8 mouse cellular contexts compared by ENCODE assay signal in genomic region chr13:56003724-56004393, GRCm38 (mm10).
DNase-seq lines count a peak whose midpoint lies in the region; ATAC-seq and TF ChIP-seq lines count a peak whose summit lies in the region.

No protein-coding gene starts in this region.

- no peak overlapping the region for H3K4me3 ChIP-seq in lung, embryonic 16.5 days (ENCODE audit: low read length)
- no peak overlapping the region for H3K4me3 ChIP-seq in midbrain, embryonic 11.5 days (ENCODE audit: low read depth, low read length)

- ATAC-seq in lung, embryonic 16.5 days (ENCODE audit: low read depth): peak; percentile 87
- no peak for ATAC-seq in midbrain, embryonic 11.5 days (ENCODE audit: low FRiP score)

- peaks cover 3% of the 10 kb centered on the region; the same call in 1 of the 2 replicates for H3K4me1 ChIP-seq in lung, embryonic 16.5 days (replicated peaks; ENCODE audit: control insufficient read depth, insufficient read depth, low read length)
- no peaks in the 10 kb centered on the region for H3K4me1 ChIP-seq in midbrain, embryonic 11.5 days (ENCODE audit: control insufficient read depth, insufficient read depth, low read length)

- no peak for TF ChIP-seq POLR2A in brain, embryonic 14.5 days (IDR thresholded peaks at IDR 0.05; ENCODE audit: borderline replicate concordance, extremely low read depth, insufficient read depth, insufficient read length, poor library complexity, severe bottlenecking)

- 0 out of 2 replicates have a peak overlapping the region, but pooled peaks have one; percentile 8 for H3K4me2 ChIP-seq in lung, embryonic 16.5 days (ENCODE audit: low read depth, low read length)
- H3K4me2 ChIP-seq in midbrain, embryonic 11.5 days: no peak overlapping the region

- H3K9me3 ChIP-seq in lung, embryonic 16.5 days (ENCODE audit: control insufficient read depth, low read length): no peaks in the 10 kb centered on the region
- no peaks in the 10 kb centered on the region for H3K9me3 ChIP-seq in midbrain, embryonic 11.5 days (ENCODE audit: control insufficient read depth, low read length)

- no peak for TF ChIP-seq CTCF in brain, embryonic 14.5 days (IDR thresholded peaks at IDR 0.05; ENCODE audit: borderline replicate concordance, extremely low read depth, insufficient read depth, insufficient read length)

- H3K36me3 ChIP-seq in lung, embryonic 16.5 days (ENCODE audit: control insufficient read depth, insufficient read depth, low read length): no peaks in the 10 kb centered on the region
- H3K36me3 ChIP-seq in midbrain, embryonic 11.5 days (ENCODE audit: control insufficient read depth, insufficient read depth, low read length): no peaks in the 10 kb centered on the region

- H3K9ac ChIP-seq in lung, embryonic 16.5 days (ENCODE audit: low read length): no peak overlapping the region
- no peak overlapping the region for H3K9ac ChIP-seq in midbrain, embryonic 11.5 days (ENCODE audit: low read length)

- peak; percentile 54 for DNase-seq in left cerebral cortex, adult 11 months (ENCODE audit: low spot score)
- no peak for DNase-seq in left cerebral cortex, postnatal 10 days (ENCODE audit: extremely low spot score in 1 of 2, low spot score in 2 of 2)
- peak; percentile 55 for DNase-seq in brain, embryonic 14.5 days (ENCODE audit: low read depth)
- peak; percentile 75 for DNase-seq in gastrocnemius, adult 18-20 months (ENCODE audit: low spot score)
- DNase-seq in kidney, postnatal 14 days: peak; percentile 56
- peak; percentile 60 for DNase-seq in telencephalon, adult 2 months (ENCODE audit: low read depth, low spot score)
- DNase-seq in midbrain, embryonic 11.5 days (ENCODE audit: low spot score, missing footprints): no peak

- intact Hi-C loops in left cerebral cortex, postnatal 10 days (cut with DNase I): no loop called here

- 53% methylated on average over 18 of the region's 18 CpGs for WGBS in lung, embryonic 16.5 days
- WGBS in midbrain, embryonic 11.5 days: 85% methylated on average over 18 of the region's 18 CpGs

- no peak overlapping the region for H3K27ac ChIP-seq in lung, embryonic 16.5 days (ENCODE audit: low read length)
- no peak overlapping the region for H3K27ac ChIP-seq in midbrain, embryonic 11.5 days (ENCODE audit: low read depth, low read length)

- peaks cover 7% of the 10 kb centered on the region; the same call in 1 of the 2 replicates for H3K27me3 ChIP-seq in lung, embryonic 16.5 days (ENCODE audit: control insufficient read depth, insufficient read depth, low read depth, low read length)
- H3K27me3 ChIP-seq in midbrain, embryonic 11.5 days (ENCODE audit: control insufficient read depth, insufficient read depth, low read length): no peaks in the 10 kb centered on the region

Comparison
In these comparisons a context has a peak if more than half of its experiments do, and no peak if none do; other contexts are left out.
1. DNase-seq: peak in left cerebral cortex, adult 11 months (single experiment), brain, embryonic 14.5 days (single experiment), gastrocnemius, adult 18-20 months (single experiment), kidney, postnatal 14 days (single experiment) and telencephalon, adult 2 months (single experiment); none in left cerebral cortex, postnatal 10 days (0 of 2) and midbrain, embryonic 11.5 days (single experiment).